Mouse (Mus musculus) left cerebral cortex, adult 8-10 months (tissue): ENCODE measurements around the gene Prrg3. TPM values are rescaled to one million over a fixed set of nuclear protein-coding genes. Genes with fewer than 3 reads are reported as not detected.

ENCODE experiments used
- total RNA-seq, 4 experiments: library from RNA; stranded (reverse); gene quantifications; 2 replicates each; pipeline ENCODE4 v1.2.4; 2022

The Prrg3 gene
- total RNA-seq, 4 experiments from 2014 or later: 28.2 to 33.4 (median 29.9) TPM

Other genes with a start within 250 kb of the Prrg3 start
- 10 to 100 TPM; 32.1 to 39.3 (median 36.1) TPM for gene Vma21, start 146.7 kb upstream of the Prrg3 start, total RNA-seq
- under 1 TPM; 0.28 to 0.80 (median 0.47) TPM for gene Gm1141, start 41.6 kb upstream of the Prrg3 start, total RNA-seq
- under 1 TPM in 3 of 4 experiments, not detected in 1; 0.41 to 0.56 (median 0.55) TPM for gene Fate1, start 10.4 kb downstream of the Prrg3 start, total RNA-seq
- gene Cnga2, start 29.2 kb downstream of the Prrg3 start, total RNA-seq: under 1 TPM in 2 of 4 experiments, not detected in 2; 0.15 to 0.21 TPM